Mouse (Mus musculus) olfactory bulb, adult 2 months (tissue): ENCODE results near the gene Upk3b.

Source experiments
- CTCF ChIP-seq: fragments of 200-500 bp; IDR thresholded peaks from 2 replicates; pipeline ENCODE4 v1.5.1; 2012; ENCODE audit warnings: low read depth, mild to moderate bottlenecking, low read length, moderate library complexity; ENCODE audit not compliant: insufficient read depth
- POLR2A ChIP-seq: fragments of 200-500 bp; IDR thresholded peaks from 2 replicates; pipeline ENCODE4 v1.6.1; 2012; ENCODE audit warnings: mild to moderate bottlenecking, low read depth, low read length, moderate library complexity; ENCODE audit not compliant: insufficient read depth

DNA sequence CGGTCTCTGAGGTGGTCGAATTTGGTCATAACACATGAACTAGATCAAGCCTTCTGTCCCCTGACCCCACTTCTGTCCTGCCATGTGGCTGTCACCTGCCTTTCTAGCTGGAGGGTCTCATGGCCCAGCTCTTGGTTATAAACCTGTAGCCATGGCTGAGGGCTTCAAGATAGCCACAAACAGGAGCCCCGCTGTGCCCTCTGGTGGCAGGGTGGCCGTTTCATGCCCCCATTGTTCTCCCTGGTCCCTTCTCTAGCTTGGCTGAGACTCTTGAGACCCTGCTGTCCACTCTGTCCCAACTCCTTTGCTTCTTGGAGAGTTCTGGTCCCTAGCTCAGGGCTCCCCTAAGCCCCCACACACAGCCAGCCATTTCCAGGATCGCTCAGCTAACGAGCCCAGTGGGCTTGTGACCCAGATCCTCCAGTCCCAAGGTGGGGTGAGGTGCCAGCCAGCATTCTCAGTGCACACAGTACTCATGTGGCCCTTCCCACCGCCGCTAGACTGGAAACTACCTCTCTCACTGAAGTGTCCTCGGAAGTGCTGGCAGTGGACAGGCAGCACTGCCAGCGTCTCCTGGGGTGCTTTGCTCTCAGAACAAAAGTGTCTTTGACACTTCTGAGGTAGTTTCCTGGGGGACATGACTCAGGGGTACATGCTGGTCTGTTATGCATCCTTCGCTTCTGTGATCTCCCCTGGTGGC lies 10.5 kb upstream of the Upk3b start:
- TF ChIP-seq CTCF (no peak), POLR2A (no peak)
